Comparison of ENCODE assay signal across 15 mouse cellular contexts in genomic region chr7:91063297-91064040, GRCm38 (mm10).
DNase-seq lines count a peak whose midpoint lies in the region; ATAC-seq lines count a peak whose summit lies in the region.
"Had no signal": no experiment of that assay in that cellular context is flagged by ENCODE, and none has a peak within 500 bp of the region (broad histone marks: within the 10 kb centered on the region; RNA-seq: fewer than 3 reads in every experiment).

No protein-coding gene starts in this region.

- no peaks in the 10 kb centered on the region for H3K9me3 ChIP-seq in hindbrain, embryonic 11.5 days (ENCODE audit: control insufficient read depth, low read length)
- H3K9me3 ChIP-seq in hindbrain, embryonic 10.5 days: no peaks in the 10 kb centered on the region
- H3K9me3 ChIP-seq: embryonic facial prominence, embryonic 12.5 days; heart, embryonic 15.5 days had no signal

- DNase-seq in hindbrain, embryonic 11.5 days (ENCODE audit: low spot score): no peak
- DNase-seq in hindbrain, embryonic 10.5 days (ENCODE audit: low spot score): no peak
- DNase-seq in right cerebral cortex, postnatal 25 days: peak; percentile 14
- DNase-seq in right cerebral cortex, postnatal 14 days: no peak
- DNase-seq in layer of hippocampus, postnatal 36 days: peak; percentile 11 to 14
- no peak for DNase-seq in urinary bladder, postnatal 4 days (ENCODE audit: low spot score in 2 of 2)
- no peak for DNase-seq in kidney, adult 11 months
- DNase-seq: adrenal gland, postnatal 25 days; cerebellum, postnatal 36 days; lung, adult 18-20 months had no signal

- H3K4me3 ChIP-seq in hindbrain, embryonic 11.5 days (ENCODE audit: low read depth, low read length): no peak overlapping the region
- no peak overlapping the region for H3K4me3 ChIP-seq in hindbrain, embryonic 10.5 days
- H3K4me3 ChIP-seq: embryonic facial prominence, embryonic 12.5 days; heart, embryonic 15.5 days; myocyte had no signal

- ATAC-seq in hindbrain, embryonic 11.5 days (ENCODE audit: low FRiP score): peak; percentile 56; the same call in 1 of the 2 replicates
- ATAC-seq in monocyte, adult 5-6 weeks (replicated peaks; ENCODE audit: insufficient number of reproducible peaks, low FRiP score, low TSS enrichment, poor library complexity, severe bottlenecking): no peak

- WGBS in hindbrain, embryonic 11.5 days: 57% methylated on average over 12 of the region's 12 CpGs
- WGBS in hindbrain, embryonic 10.5 days: 75% methylated on average over 12 of the region's 12 CpGs

- H3K9ac ChIP-seq in hindbrain, embryonic 11.5 days (ENCODE audit: low read depth, low read length): no peak overlapping the region
- H3K9ac ChIP-seq: embryonic facial prominence, embryonic 12.5 days; heart, embryonic 15.5 days had no signal

- H3K27me3 ChIP-seq in hindbrain, embryonic 11.5 days (ENCODE audit: control insufficient read depth, insufficient read depth, low read length): no peaks in the 10 kb centered on the region
- no peaks in the 10 kb centered on the region for H3K27me3 ChIP-seq in hindbrain, embryonic 10.5 days (ENCODE audit: insufficient read depth, poor library complexity, severe bottlenecking)
- H3K27me3 ChIP-seq: embryonic facial prominence, embryonic 12.5 days; heart, embryonic 15.5 days had no signal

- H3K27ac ChIP-seq in hindbrain, embryonic 11.5 days (ENCODE audit: low read depth, low read length): no peak overlapping the region
- H3K27ac ChIP-seq in hindbrain, embryonic 10.5 days: no peak overlapping the region
- H3K27ac ChIP-seq: embryonic facial prominence, embryonic 12.5 days; heart, embryonic 15.5 days; macrophage had no signal

- H3K4me2 ChIP-seq in hindbrain, embryonic 11.5 days (replicated peaks; ENCODE audit: low read depth, low read length): no peak overlapping the region
- H3K4me2 ChIP-seq: embryonic facial prominence, embryonic 12.5 days; heart, embryonic 15.5 days had no signal

- H3K36me3 ChIP-seq in hindbrain, embryonic 11.5 days (ENCODE audit: control insufficient read depth, insufficient read depth, low read length): no peaks in the 10 kb centered on the region
- no peaks in the 10 kb centered on the region for H3K36me3 ChIP-seq in hindbrain, embryonic 10.5 days
- H3K36me3 ChIP-seq: embryonic facial prominence, embryonic 12.5 days; heart, embryonic 15.5 days had no signal

- no peaks in the 10 kb centered on the region for H3K4me1 ChIP-seq in hindbrain, embryonic 11.5 days (replicated peaks; ENCODE audit: control insufficient read depth, insufficient read depth, low read length)
- H3K4me1 ChIP-seq in hindbrain, embryonic 10.5 days (replicated peaks): no peaks in the 10 kb centered on the region
- H3K4me1 ChIP-seq: embryonic facial prominence, embryonic 12.5 days; heart, embryonic 15.5 days had no signal

Comparison
In these comparisons a context has a peak if more than half of its experiments do, and no peak if none do; other contexts are left out.
1. DNase-seq: peak in right cerebral cortex, postnatal 25 days (single experiment) and layer of hippocampus, postnatal 36 days (2 of 2); none in hindbrain, embryonic 11.5 days (single experiment), hindbrain, embryonic 10.5 days (single experiment), right cerebral cortex, postnatal 14 days (single experiment), urinary bladder, postnatal 4 days (0 of 2) and kidney, adult 11 months (single experiment).